Mouse (Mus musculus) intestine, embryonic 16.5 days (tissue): ENCODE measurements around the gene Gm11115. TPM values are rescaled to one million over a fixed set of nuclear protein-coding genes. Genes with fewer than 3 reads are reported as not detected.

Experiments used
- ATAC-seq: fragments of 200-750 bp; cut with Nextera tagmentation; 2 replicates; pipeline ENCODE4 v1.8.0; 2017; ENCODE audit warnings: moderate TSS enrichment, moderate library complexity
- H3K27ac ChIP-seq: fragments of 300-500 bp; sonication (generic); 2 replicates; pipeline ENCODE4 v1.5.1; 2014; ENCODE audit warnings: mild to moderate bottlenecking, low read length
- H3K27me3 ChIP-seq: fragments of 300-500 bp; sonication (generic); replicated peaks from 2 replicates; pipeline ENCODE4 v1.6.1; 2014; ENCODE audit warnings: low read length, control low read depth, mixed read lengths; ENCODE audit not compliant: control insufficient read depth, insufficient read depth
- H3K36me3 ChIP-seq: fragments of 300-500 bp; sonication (generic); 2 replicates; pipeline ENCODE4 v1.6.1; 2014; ENCODE audit warnings: low read length, control low read depth; ENCODE audit not compliant: control insufficient read depth, insufficient read depth
- H3K4me1 ChIP-seq: fragments of 300-500 bp; sonication (generic); 2 replicates; pipeline ENCODE4 v1.6.1; 2014; ENCODE audit warnings: low read length, control low read depth, mixed read lengths; ENCODE audit not compliant: control insufficient read depth, insufficient read depth
- H3K4me2 ChIP-seq: fragments of 300-500 bp; sonication (generic); 2 replicates; pipeline ENCODE4 v1.6.1; 2014; ENCODE audit warnings: low read depth, low read length, control low read depth
- H3K4me3 ChIP-seq: fragments of 300-500 bp; sonication (generic); 2 replicates; pipeline ENCODE4 v1.5.1; 2014; ENCODE audit warnings: mild to moderate bottlenecking, low read length
- H3K9ac ChIP-seq: fragments of 300-500 bp; sonication (generic); 2 replicates; pipeline ENCODE4 v1.6.1; 2014; ENCODE audit warnings: low read depth, low read length
- H3K9me3 ChIP-seq: fragments of 300-500 bp; sonication (generic); 2 replicates; pipeline ENCODE4 v1.6.1; 2016; ENCODE audit warnings: low read length, control low read depth; ENCODE audit not compliant: control insufficient read depth
- WGBS: fragments of 180-500 bp; shearing (Covaris S2); extraction: QIAGEN DNeasy Blood & Tissue Kit; methylation state at CpG from one replicate; pipeline ENCODE4 v1.1.7; 2014; 5-methylcytosine and 5-hydroxymethylcytosine counted together
- polyA plus RNA-seq: library from polyadenylated mRNA; unstranded; fragments of >200 nt; fragmentation: Nextera tagmentation; extraction: Ambion mirVana; gene quantifications from 2 replicates; pipeline ENCODE4 v1.2.1, GENCODE M21; 2015

The Gm11115 gene
- polyA plus RNA-seq, result not detected in 2 replicates

DNA sequence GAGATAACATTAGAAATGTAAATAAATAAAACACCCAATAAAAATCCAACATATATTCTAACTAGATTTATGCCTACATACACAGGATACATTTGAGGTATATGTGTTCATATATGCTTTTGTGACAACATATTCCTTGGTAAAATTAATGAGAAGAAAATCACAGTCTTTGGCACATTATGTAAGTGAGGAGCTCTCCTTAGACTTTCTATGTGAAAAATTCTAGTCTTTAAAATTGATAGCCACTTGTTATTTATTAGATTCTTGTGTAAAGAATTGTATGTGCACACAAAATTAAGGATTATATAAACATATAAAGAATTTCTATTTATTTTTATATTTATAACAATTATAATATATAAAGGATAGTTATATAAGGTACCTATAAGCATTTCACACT, at the start of gene Gm11115:
Gene Gm11115 (minus strand): TSS at position 101 of the 400 bp plus-strand sequence.
- H3K36me3 ChIP-seq, result no peaks in the 10 kb centered on the region
- no peak within 1 kb of the TSS for H3K4me3 ChIP-seq
- H3K27me3 ChIP-seq, result no peaks in the 10 kb centered on the region
- ATAC-seq, result no peak
- no peaks in the 10 kb centered on the region for H3K9me3 ChIP-seq
- H3K4me2 ChIP-seq, result no peak within 1 kb of the TSS
- no peaks in the 10 kb centered on the region for H3K4me1 ChIP-seq
- no peak within 1 kb of the TSS for H3K9ac ChIP-seq
- no peak within 1 kb of the TSS for H3K27ac ChIP-seq

DNA sequence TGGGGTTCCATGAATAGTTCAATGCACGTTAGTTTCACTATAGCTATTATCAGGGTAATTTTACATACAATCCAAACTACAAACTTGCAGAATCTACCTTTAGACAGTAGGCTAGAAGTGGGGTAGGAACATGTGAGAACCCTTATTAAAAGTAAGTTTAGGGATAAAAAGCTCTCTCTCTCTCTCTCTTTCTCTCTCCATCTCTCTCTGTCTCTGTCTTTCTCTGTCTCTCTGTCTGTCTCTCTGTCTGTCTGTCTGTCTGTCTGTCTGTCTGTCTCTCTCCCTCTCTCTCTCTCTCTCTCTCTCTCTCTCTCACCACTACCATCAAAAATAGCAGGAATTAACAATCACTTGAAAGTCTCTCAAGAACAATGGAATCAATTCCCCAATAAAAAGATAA, 42.5 kb downstream of the Gm11115 start, which contains the start of gene Gm11116:
Gene Gm11116 (minus strand): TSS at position 101 of the 400 bp plus-strand sequence.
- Histone ChIP-seq H3K27me3 (no peaks in the 10 kb centered on the region), H3K4me1 (no peaks in the 10 kb centered on the region), H3K9me3 (no peaks in the 10 kb centered on the region), H3K36me3 (no peaks in the 10 kb centered on the region), H3K27ac (no peak within 1 kb of the TSS), H3K4me2 (no peak within 1 kb of the TSS), H3K9ac (no peak within 1 kb of the TSS), H3K4me3 (no peak within 1 kb of the TSS)
- 79% methylated on average over 1 of the region's 1 CpGs for WGBS
- no peak for ATAC-seq

Other genes starting within 250 kb of the Gm11115 start
- gene Csn3, start 228.5 kb downstream of the Gm11115 start, polyA plus RNA-seq, result 0.22 TPM in 1 of 2 replicates, not detected in the other
- not detected in 2 replicates for gene 2310003L06Rik, start 184.6 kb downstream of the Gm11115 start, polyA plus RNA-seq
- not detected in 2 replicates for gene Gm28434, start 184.6 kb downstream of the Gm11115 start, polyA plus RNA-seq
- not detected in 2 replicates for gene Cabs1, start 174.7 kb downstream of the Gm11115 start, polyA plus RNA-seq
- gene Smr3a, start 151.6 kb downstream of the Gm11115 start, polyA plus RNA-seq, result not detected in 2 replicates
- gene Smr2, start 67.5 kb downstream of the Gm11115 start, polyA plus RNA-seq, result not detected in 2 replicates
- gene Gm11116, start 42.6 kb downstream of the Gm11115 start, polyA plus RNA-seq, result not detected in 2 replicates
- gene Gm7714, start 114.8 kb upstream of the Gm11115 start, polyA plus RNA-seq, result not detected in 2 replicates
- not detected in 2 replicates for gene Prol1, start 163.2 kb upstream of the Gm11115 start, polyA plus RNA-seq
- gene Amtn, start 222.0 kb upstream of the Gm11115 start, polyA plus RNA-seq, result not detected in 2 replicates